Mouse (Mus musculus): ENCODE data around the gene Asb18. TPM values are rescaled to one million over a fixed set of nuclear protein-coding genes. Genes with fewer than 3 reads are reported as not detected.

Gene Asb18
- not detected in 2 replicates for polyA plus RNA-seq (2015; fragmentation: Nextera tagmentation; extraction: Ambion mirVana)

DNA sequence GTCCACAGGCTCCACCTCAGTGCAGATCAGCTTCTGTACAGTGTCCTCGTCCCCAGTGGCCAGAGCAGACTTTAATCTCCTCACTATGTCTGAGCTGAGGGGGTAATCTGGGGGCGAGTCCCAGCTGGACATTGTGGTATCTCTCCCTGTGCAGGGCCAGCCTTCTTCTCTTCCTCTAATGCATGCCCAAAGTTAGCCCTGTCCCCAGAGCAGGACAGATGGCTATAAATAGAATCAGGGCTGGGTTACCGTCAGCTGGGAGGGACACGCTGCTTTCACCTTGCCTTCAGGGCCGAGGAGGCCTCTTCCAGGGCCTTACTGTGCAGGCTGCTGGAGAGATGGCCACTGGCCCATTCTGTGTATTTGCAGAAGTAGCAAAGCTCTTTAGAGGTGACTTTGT lies at the start of gene Asb18:
Gene Asb18, minus strand, starts transcription at position 221 of the 400 bp plus-strand sequence.
- H3K4me2 ChIP-seq (ENCODE audit: low read depth, low read length) = no peak within 1 kb of the TSS
- H3K27ac ChIP-seq (ENCODE audit: low read length) = no peak within 1 kb of the TSS
- no peak for ATAC-seq
- no peaks in the 10 kb centered on the region for H3K9me3 ChIP-seq (ENCODE audit: control insufficient read depth, low read length)
- H3K9ac ChIP-seq (ENCODE audit: low read depth, low read length) = no peak within 1 kb of the TSS
- no peak within 1 kb of the TSS for H3K4me3 ChIP-seq (ENCODE audit: low read length)
- H3K36me3 ChIP-seq (ENCODE audit: control insufficient read depth, insufficient read depth, low read length) = no peaks in the 10 kb centered on the region
- no peaks in the 10 kb centered on the region for H3K27me3 ChIP-seq (replicated peaks; ENCODE audit: control insufficient read depth, insufficient read depth, low read length)
- 77% methylated on average over 5 of the region's 5 CpGs for WGBS
- no peaks in the 10 kb centered on the region for H3K4me1 ChIP-seq (ENCODE audit: control insufficient read depth, insufficient read depth, low read length)

DNA sequence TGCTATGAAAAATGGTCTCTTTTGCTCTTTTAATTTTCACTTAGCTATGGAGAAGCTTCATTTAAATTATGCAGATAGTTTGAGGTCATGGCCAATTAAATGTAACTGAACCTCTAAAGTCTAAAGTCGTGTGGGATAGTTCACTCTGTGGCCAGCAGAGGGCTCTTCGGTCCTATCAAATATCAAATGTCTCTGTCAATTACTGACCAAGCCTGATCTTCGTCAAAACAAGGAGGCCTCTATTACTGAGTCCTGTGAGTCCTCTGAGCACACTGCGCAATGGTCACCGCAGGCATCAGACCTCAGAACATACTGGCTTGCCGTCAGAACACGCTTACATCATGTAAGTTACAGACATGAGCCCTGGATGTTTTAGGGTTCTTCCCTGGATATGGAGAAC lies 46.1 kb upstream of the Asb18 start:
- no peaks in the 10 kb centered on the region for H3K36me3 ChIP-seq (ENCODE audit: control insufficient read depth, insufficient read depth, low read length)
- H3K27me3 ChIP-seq (replicated peaks; ENCODE audit: control insufficient read depth, insufficient read depth, low read length) = no peaks in the 10 kb centered on the region
- no peak overlapping the region for H3K4me3 ChIP-seq (ENCODE audit: low read length)
- no peaks in the 10 kb centered on the region for H3K4me1 ChIP-seq (ENCODE audit: control insufficient read depth, insufficient read depth, low read length)
- H3K27ac ChIP-seq (ENCODE audit: low read length) = no peak overlapping the region
- 20% methylated on average over 7 of the region's 7 CpGs for WGBS
- no peak overlapping the region for H3K4me2 ChIP-seq (ENCODE audit: low read depth, low read length)
- ATAC-seq = no peak
- peaks cover 4% of the 10 kb centered on the region; the same call in 1 of the 2 replicates for H3K9me3 ChIP-seq (ENCODE audit: control insufficient read depth, low read length)
- no peak overlapping the region for H3K9ac ChIP-seq (ENCODE audit: low read depth, low read length)

DNA sequence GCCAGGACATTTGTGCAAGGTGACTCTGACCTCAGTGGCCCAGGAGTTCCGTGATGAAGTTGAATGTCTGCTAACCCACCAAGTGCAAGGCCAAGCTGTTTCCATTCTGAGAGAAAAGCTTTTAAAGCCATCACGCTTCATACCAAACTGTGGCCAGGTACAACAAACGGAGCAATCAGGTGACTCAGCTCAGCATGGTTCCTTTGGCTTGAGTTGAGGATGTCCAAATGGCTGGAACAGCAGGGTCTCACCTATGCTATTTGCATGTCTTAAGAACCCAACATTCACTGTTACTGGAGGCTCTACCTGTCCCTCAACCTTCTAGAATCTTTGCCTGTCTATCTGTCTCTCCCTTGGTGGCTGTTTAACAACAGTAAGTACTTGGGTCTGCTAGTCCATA lies 45.6 kb upstream of the Asb18 start:
- 74% methylated on average over 3 of the region's 3 CpGs for WGBS
- no peak overlapping the region for H3K4me3 ChIP-seq (ENCODE audit: low read length)
- ATAC-seq = no peak
- H3K4me2 ChIP-seq (ENCODE audit: low read depth, low read length) = no peak overlapping the region
- H3K4me1 ChIP-seq (ENCODE audit: control insufficient read depth, insufficient read depth, low read length) = no peaks in the 10 kb centered on the region
- no peak overlapping the region for H3K27ac ChIP-seq (ENCODE audit: low read length)
- H3K9ac ChIP-seq (ENCODE audit: low read depth, low read length) = no peak overlapping the region
- H3K27me3 ChIP-seq (replicated peaks; ENCODE audit: control insufficient read depth, insufficient read depth, low read length) = no peaks in the 10 kb centered on the region
- peaks cover 4% of the 10 kb centered on the region; the same call in 1 of the 2 replicates for H3K9me3 ChIP-seq (ENCODE audit: control insufficient read depth, low read length)
- H3K36me3 ChIP-seq (ENCODE audit: control insufficient read depth, insufficient read depth, low read length) = no peaks in the 10 kb centered on the region

DNA sequence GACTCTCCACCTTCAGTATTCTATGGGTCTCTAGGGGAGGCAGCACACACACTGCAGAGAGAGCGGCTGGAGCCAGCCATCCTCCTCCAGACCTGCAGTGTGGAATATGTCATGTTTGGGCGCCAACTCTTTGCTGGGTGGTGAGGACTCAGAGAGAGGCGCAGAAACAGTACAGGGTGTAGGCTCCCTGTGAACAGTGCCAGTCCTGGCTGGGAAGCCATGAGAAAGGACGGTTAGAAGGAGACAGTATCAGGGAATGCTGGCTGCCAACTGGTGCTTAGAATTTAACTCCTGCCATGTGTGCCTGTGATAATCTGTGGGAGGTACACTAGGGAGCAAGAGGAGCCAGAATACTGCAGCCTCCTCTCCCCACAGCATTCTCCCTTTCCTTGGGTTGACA lies 40.5 kb upstream of the Asb18 start:
- 88% methylated on average over 4 of the region's 4 CpGs for WGBS
- no peak overlapping the region for H3K27ac ChIP-seq (ENCODE audit: low read length)
- no peaks in the 10 kb centered on the region; the same call in 1 of the 2 replicates for H3K27me3 ChIP-seq (replicated peaks; ENCODE audit: control insufficient read depth, insufficient read depth, low read length)
- no peak overlapping the region for H3K9ac ChIP-seq (ENCODE audit: low read depth, low read length)
- no peak for ATAC-seq
- H3K9me3 ChIP-seq (ENCODE audit: control insufficient read depth, low read length) = peaks cover 4% of the 10 kb centered on the region; the same call in 1 of the 2 replicates
- no peaks in the 10 kb centered on the region for H3K36me3 ChIP-seq (ENCODE audit: control insufficient read depth, insufficient read depth, low read length)
- no peak overlapping the region for H3K4me3 ChIP-seq (ENCODE audit: low read length)
- H3K4me1 ChIP-seq (ENCODE audit: control insufficient read depth, insufficient read depth, low read length) = no peaks in the 10 kb centered on the region; the same call in 1 of the 2 replicates
- H3K4me2 ChIP-seq (ENCODE audit: low read depth, low read length) = no peak overlapping the region

DNA sequence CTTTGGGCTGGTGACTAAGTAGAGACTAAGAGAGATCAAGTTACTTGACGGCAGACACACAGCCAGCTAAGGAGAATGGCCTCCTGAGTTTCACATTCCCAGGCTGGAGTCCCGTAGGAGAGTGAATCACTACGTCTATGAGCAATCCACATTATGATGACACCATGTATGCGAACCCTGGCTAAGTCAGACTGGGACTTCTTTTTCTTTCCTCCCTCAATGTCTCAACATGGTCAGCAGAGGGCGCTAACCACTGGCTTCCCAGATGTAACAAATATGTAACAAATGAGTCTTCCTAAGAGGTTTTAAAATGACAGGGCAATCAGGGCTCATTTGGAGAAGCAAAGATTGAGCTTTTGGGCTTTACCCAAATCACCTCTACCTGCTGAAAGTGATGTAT lies 36.9 kb upstream of the Asb18 start:
- Histone ChIP-seq H3K36me3 (ENCODE audit: control insufficient read depth, insufficient read depth, low read length) (no peaks in the 10 kb centered on the region), H3K4me3 (ENCODE audit: low read length) (no peak overlapping the region), H3K9ac (ENCODE audit: low read depth, low read length) (no peak overlapping the region), H3K27ac (ENCODE audit: low read length) (no peak overlapping the region), H3K4me1 (ENCODE audit: control insufficient read depth, insufficient read depth, low read length) (no peaks in the 10 kb centered on the region; the same call in 1 of the 2 replicates), H3K27me3 (replicated peaks; ENCODE audit: control insufficient read depth, insufficient read depth, low read length) (no peaks in the 10 kb centered on the region; the same call in 1 of the 2 replicates), H3K4me2 (ENCODE audit: low read depth, low read length) (no peak overlapping the region), H3K9me3 (ENCODE audit: control insufficient read depth, low read length) (no peaks in the 10 kb centered on the region)
- ATAC-seq = no peak
- 32% methylated on average over 5 of the region's 5 CpGs for WGBS

DNA sequence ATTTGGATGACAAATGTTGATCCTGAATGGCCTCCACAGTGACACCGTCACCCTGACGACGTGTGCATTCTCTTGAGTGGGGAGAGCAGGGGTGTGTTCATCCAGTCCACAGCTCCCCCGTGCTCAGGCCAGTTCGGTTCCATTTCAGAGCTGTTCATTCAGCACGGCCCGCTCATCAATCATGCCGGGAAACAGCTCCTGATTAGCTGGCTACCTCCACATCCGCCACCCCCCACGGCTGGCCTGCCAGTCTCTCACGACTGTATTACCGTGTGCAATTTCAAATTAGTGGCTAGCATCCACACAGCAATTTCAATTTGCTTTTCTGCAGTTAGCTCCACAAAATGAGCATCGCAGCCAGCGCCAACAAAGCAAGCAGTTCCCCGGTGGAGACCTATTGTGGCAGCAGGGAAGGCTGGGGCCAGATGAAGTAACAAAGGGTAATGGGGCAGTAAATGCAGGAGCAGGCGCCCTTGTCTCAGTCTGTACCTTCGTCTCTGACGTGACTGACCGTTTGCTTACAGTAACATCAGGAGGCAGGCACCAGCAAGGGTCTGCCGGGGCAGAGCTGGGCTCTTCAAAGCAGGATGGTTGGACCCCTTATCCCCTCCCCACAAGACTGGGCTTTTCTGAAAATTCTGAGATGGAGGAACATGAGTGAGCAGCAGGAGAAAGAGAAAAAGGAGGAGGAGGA lies 35.7 kb upstream of the Asb18 start:
- Histone ChIP-seq H3K36me3 (ENCODE audit: control insufficient read depth, insufficient read depth, low read length) (no peaks in the 10 kb centered on the region), H3K9me3 (ENCODE audit: control insufficient read depth, low read length) (no peaks in the 10 kb centered on the region), H3K4me2 (ENCODE audit: low read depth, low read length) (no peak overlapping the region), H3K27me3 (replicated peaks; ENCODE audit: control insufficient read depth, insufficient read depth, low read length) (no peaks in the 10 kb centered on the region; the same call in 1 of the 2 replicates), H3K27ac (ENCODE audit: low read length) (no peak overlapping the region), H3K9ac (ENCODE audit: low read depth, low read length) (no peak overlapping the region), H3K4me3 (ENCODE audit: low read length) (no peak overlapping the region), H3K4me1 (ENCODE audit: control insufficient read depth, insufficient read depth, low read length) (no peaks in the 10 kb centered on the region; the same call in 1 of the 2 replicates)
- ATAC-seq = no peak
- 37% methylated on average over 20 of the region's 20 CpGs for WGBS

DNA sequence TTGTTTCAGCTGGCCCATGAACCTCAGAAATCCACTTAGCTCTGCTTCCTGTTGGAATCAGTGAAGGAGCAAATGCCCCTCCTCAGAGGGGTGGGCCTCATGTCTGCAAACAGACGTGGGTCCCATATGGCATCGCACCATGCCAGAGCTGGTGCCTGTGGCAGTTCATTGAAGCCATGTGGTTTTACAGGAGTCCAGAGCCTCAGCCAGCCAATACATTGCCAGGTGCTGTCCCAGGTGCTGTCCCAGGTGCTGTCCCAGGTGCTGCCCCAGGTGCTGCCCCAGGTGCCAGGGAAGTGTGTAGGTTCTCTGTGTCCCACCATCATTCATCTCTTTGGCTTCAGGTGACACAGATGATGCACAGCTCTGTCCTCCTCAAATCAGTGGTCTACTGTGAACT lies 13.8 kb upstream of the Asb18 start:
- Histone ChIP-seq H3K9me3 (ENCODE audit: control insufficient read depth, low read length) (no peaks in the 10 kb centered on the region), H3K4me1 (ENCODE audit: control insufficient read depth, insufficient read depth, low read length) (no peaks in the 10 kb centered on the region), H3K4me2 (ENCODE audit: low read depth, low read length) (no peak overlapping the region), H3K9ac (ENCODE audit: low read depth, low read length) (no peak overlapping the region), H3K4me3 (ENCODE audit: low read length) (no peak overlapping the region), H3K36me3 (ENCODE audit: control insufficient read depth, insufficient read depth, low read length) (no peaks in the 10 kb centered on the region), H3K27ac (ENCODE audit: low read length) (no peak overlapping the region), H3K27me3 (replicated peaks; ENCODE audit: control insufficient read depth, insufficient read depth, low read length) (no peaks in the 10 kb centered on the region)
- ATAC-seq = no peak
- 55% methylated on average over 2 of the region's 2 CpGs for WGBS

DNA sequence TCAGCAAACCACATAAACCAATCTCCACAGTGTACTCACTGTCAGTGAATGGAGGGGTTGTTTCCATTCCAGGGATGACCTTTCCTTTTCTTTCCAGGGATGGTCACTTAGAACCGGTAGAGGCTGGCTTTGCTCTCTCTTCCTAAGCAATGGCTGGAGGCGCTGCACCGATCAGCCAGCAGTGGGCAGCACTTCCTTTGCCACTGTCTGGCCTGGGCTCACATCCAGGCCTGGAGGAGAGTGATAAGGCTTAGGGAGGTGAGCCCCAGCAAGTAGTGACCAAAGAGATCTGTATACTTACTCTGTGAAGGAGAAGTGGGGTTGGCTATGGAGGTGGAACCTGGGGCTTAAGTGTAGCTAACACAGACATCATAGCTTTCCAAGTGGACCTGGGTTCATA lies 12.5 kb upstream of the Asb18 start:
- no peaks in the 10 kb centered on the region for H3K27me3 ChIP-seq (replicated peaks; ENCODE audit: control insufficient read depth, insufficient read depth, low read length)

DNA sequence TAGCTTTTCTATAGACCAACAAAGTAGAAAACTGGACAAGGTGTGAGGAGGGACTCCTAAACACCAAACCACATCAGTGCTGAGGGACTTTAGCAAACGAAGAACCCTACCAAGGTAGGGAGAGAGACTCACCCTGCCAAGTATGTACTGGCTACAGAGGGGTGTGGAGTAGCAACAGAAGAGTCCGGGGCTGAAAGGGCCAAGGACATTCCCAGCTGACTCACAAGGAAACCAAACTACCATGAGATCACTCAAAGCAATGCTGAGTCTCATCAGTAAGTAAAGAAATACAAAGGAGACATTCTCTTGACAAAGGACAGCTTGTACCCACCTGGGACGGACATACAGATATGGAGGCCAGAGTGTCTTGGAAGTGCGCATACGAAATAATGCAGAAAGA lies 5.9 kb upstream of the Asb18 start:
- H3K9ac ChIP-seq (ENCODE audit: low read depth, low read length) = no peak overlapping the region
- no peaks in the 10 kb centered on the region for H3K4me1 ChIP-seq (ENCODE audit: control insufficient read depth, insufficient read depth, low read length)
- no peak overlapping the region for H3K4me3 ChIP-seq (ENCODE audit: low read length)
- no peaks in the 10 kb centered on the region for H3K27me3 ChIP-seq (replicated peaks; ENCODE audit: control insufficient read depth, insufficient read depth, low read length)
- no peaks in the 10 kb centered on the region for H3K36me3 ChIP-seq (ENCODE audit: control insufficient read depth, insufficient read depth, low read length)
- ATAC-seq = no peak
- WGBS = 86% methylated on average over 5 of the region's 5 CpGs
- no peaks in the 10 kb centered on the region for H3K9me3 ChIP-seq (ENCODE audit: control insufficient read depth, low read length)
- no peak overlapping the region for H3K27ac ChIP-seq (ENCODE audit: low read length)
- H3K4me2 ChIP-seq (ENCODE audit: low read depth, low read length) = no peak overlapping the region

More for the DNA sequence above, 12.5 kb upstream of the Asb18 start:
- WGBS = 27% methylated on average over 3 of the region's 3 CpGs
- Histone ChIP-seq H3K36me3 (ENCODE audit: control insufficient read depth, insufficient read depth, low read length) (no peaks in the 10 kb centered on the region), H3K4me2 (ENCODE audit: low read depth, low read length) (no peak overlapping the region), H3K4me1 (ENCODE audit: control insufficient read depth, insufficient read depth, low read length) (no peaks in the 10 kb centered on the region), H3K9ac (ENCODE audit: low read depth, low read length) (no peak overlapping the region), H3K9me3 (ENCODE audit: control insufficient read depth, low read length) (no peaks in the 10 kb centered on the region), H3K4me3 (ENCODE audit: low read length) (no peak overlapping the region), H3K27ac (ENCODE audit: low read length) (no peak overlapping the region)
- ATAC-seq = no peak

DNA sequence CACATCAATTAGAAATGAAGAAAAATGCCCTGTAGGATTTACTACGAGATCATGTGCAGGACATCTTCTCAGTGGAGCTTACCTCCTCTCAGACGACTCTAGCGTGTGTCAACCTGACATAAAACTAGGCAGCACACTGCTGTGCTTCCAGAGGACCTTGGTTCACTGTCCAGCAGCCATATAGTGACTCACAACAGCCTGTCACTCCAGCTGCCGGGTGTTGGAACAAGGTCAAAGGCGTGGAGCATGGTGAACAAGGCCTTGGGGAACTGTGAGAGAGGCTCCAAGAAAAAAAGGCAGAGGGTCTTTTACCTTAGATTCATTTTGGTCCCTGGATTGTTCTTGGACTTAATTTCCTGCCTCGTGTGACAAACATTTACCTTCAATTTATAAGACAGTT lies 3.6 kb upstream of the Asb18 start:
- Histone ChIP-seq H3K9ac (ENCODE audit: low read depth, low read length) (no peak overlapping the region), H3K36me3 (ENCODE audit: control insufficient read depth, insufficient read depth, low read length) (no peaks in the 10 kb centered on the region), H3K27me3 (replicated peaks; ENCODE audit: control insufficient read depth, insufficient read depth, low read length) (no peaks in the 10 kb centered on the region), H3K9me3 (ENCODE audit: control insufficient read depth, low read length) (no peaks in the 10 kb centered on the region), H3K4me3 (ENCODE audit: low read length) (no peak overlapping the region), H3K4me2 (ENCODE audit: low read depth, low read length) (no peak overlapping the region), H3K4me1 (ENCODE audit: control insufficient read depth, insufficient read depth, low read length) (no peaks in the 10 kb centered on the region), H3K27ac (ENCODE audit: low read length) (no peak overlapping the region)
- ATAC-seq = no peak
- 75% methylated on average over 6 of the region's 6 CpGs for WGBS

Data from intestine, embryonic 16.5 days (tissue).